Mouse (Mus musculus) brain, adult 10 weeks (tissue): ENCODE results near the gene En1. TPM values are rescaled to one million over a fixed set of nuclear protein-coding genes. Genes with fewer than 3 reads are reported as not detected.

Experiments
- polyA plus RNA-seq: library from polyadenylated mRNA; stranded (reverse); fragments of 350-450 nt; fragmentation: Illumina TruSeq; extraction: RNeasy Lipid Tissue Mini Kit (QIAGEN cat#74804); gene quantifications from one replicate; pipeline ENCODE4 v1.2.3, GENCODE M21; 2015; ENCODE audit warnings: low read depth, low replicate concordance

The En1 gene
- polyA plus RNA-seq = 1.4 TPM

GRCm38 (mm10) chr1:120602031-120602730, at the start of gene En1:
Gene En1, plus strand, starts transcription at chr1:120602418.

Other genes with a start within 250 kb of the En1 start
- not detected for gene Marco, start 97.4 kb upstream of the En1 start, polyA plus RNA-seq